Mouse (Mus musculus) monocyte, adult 5-6 weeks (primary cell): ENCODE measurements at regions not wholly inside any gene's neighbourhood (a gene's known extent, or its start where the extent isn't known, plus 50 kb on each side); places are given as distances from the start of the nearest gene placed in this dataset.

Experiments
- ATAC-seq: fragments of 153-309, 156-312 bp; replicated peaks from 2 replicates; pipeline ENCODE4 v1.8.0; 2017; ENCODE audit warnings: mild to moderate bottlenecking; ENCODE audit not compliant: low TSS enrichment, insufficient number of reproducible peaks, severe bottlenecking, poor library complexity, low FRiP score

GRCm38 (mm10) chr14:98858801-98859200 lies 135.3 kb downstream of the Rpl36a-ps1 start:
- no peak for ATAC-seq

- no peak for ATAC-seq
Measured at GRCm38 (mm10) chr14:98848500-98848899, 145.6 kb downstream of the Rpl36a-ps1 start.

- no peak for ATAC-seq
Measured at GRCm38 (mm10) chr14:98844221-98844620, 149.9 kb downstream of the Rpl36a-ps1 start.

GRCm38 (mm10) chr14:98834316-98834715 lies 159.8 kb downstream of the Rpl36a-ps1 start:
- no peak for ATAC-seq

GRCm38 (mm10) chr14:98833230-98833999 lies 160.7 kb downstream of the Rpl36a-ps1 start:
- no peak for ATAC-seq

- ATAC-seq, result no peak
Measured at GRCm38 (mm10) chr14:98832401-98832800, 161.7 kb downstream of the Rpl36a-ps1 start.

GRCm38 (mm10) chr14:98829958-98830633 lies 164.0 kb downstream of the Rpl36a-ps1 start:
- no peak for ATAC-seq

GRCm38 (mm10) chr14:98827490-98827889 lies 166.6 kb downstream of the Rpl36a-ps1 start:
- ATAC-seq, result no peak

GRCm38 (mm10) chr14:98813657-98814056 lies 180.5 kb downstream of the Rpl36a-ps1 start:
- no peak for ATAC-seq

GRCm38 (mm10) chr14:98810259-98811042 lies 183.7 kb downstream of the Rpl36a-ps1 start:
- ATAC-seq, result no peak

DNA sequence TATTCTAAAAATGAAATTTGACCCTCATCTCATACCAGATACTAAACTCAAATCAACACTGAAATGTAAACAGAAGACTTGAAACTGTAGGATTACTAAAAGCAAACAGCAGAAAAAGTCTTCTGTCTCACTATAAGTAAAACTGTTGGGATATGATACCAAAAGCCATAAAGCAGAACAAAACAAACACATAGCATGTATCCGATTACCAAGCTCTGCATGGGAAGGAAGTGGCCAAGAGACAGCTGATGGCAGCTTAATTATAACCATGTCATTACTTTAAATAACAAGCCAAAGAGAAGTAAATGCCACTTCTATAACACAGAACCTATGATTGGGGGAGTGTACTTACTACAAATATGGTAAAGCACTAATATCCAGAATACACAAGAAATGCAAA lies 186.0 kb downstream of the Rpl36a-ps1 start:
- no peak for ATAC-seq

DNA sequence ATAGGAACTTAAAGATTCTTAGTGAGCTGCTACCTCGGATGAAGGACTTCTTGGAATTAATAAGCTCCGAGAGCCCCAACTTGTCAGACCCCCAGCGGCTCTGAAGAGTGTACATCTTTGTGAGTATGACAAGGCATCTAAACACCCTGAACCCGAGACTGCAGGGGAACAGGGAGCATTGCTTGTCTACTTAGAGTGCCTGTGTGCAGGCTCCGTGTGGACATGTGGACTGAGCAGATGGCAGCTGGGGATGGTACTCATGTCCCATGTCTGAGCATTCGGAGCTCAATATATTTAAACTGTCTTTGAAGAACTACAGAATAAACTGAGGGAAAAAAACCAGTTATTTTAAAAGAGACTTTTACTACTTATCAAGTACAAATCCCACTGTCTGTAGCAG lies 189.1 kb downstream of the Rpl36a-ps1 start:
- no peak for ATAC-seq

DNA sequence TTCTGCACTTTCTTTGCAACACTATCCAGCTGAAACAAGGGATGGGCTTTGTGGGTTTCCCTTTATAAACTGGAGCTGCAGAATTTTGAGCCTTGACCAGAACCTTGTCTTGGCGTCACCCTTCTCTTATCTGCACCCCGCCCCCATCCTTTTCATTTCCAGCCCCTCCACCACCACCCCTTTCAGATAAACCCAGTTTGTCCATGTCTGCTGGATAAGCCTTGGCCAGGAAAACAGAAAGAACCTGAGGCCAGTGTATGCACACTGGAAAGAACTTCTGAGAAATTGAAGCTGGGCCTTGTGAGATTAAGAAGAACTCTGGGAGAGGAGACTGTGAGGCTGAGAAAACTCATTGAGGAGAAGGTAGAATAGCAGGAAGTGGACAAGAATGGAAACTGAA lies 192.8 kb downstream of the Rpl36a-ps1 start:
- ATAC-seq, result no peak

GRCm38 (mm10) chr14:98791970-98792369 lies 202.1 kb downstream of the Rpl36a-ps1 start:
- no peak for ATAC-seq

DNA sequence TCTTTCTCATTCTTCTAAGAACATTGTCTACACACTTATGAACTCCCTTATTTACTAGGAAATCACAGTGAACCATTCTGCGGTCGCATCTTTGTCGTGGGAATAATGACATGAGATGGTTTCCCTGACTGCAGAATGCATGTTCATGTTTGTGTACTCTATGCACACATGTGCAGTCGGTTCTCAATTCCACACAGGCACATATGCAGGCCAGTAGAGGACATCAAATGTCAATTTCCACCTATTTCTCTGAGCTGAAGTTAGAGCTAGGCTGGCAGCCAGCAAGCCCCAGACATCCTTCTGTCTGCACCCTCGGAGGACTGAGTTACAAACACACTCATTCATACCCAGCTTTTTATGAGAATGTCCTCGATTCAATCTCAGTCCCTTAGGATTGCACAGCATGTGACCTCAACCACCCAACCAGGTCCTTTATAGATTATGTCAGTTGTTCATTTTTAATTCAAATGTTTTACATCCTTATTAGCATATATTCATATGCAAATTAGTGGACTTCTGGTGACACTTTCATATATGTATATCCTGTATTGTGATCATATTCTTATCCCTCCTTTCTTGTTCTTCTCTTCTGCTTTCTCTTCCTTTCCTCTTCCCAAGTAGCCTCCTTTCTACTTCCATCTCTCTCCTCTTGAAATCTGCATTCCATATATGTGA lies 202.7 kb downstream of the Rpl36a-ps1 start:
- no peak for ATAC-seq

DNA sequence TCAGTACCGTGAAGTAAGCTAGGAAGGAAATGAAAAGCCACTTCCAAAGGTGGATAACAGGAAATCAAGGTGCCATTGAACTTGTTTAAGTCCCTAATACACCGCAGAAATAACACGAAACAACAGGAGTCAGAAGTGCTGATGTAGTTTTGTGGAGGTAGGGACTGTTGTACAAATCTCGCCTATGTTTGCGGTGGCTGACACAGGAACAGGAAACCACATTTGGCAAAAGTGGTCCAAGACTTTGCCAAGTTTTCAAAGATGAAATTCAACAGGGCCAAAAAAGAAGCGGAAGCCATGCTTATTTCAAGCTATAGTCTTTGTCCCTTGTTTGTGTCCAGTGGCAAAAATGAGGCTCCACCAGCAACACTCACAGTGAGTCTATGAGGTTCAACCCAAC lies 204.3 kb downstream of the Rpl36a-ps1 start:
- no peak for ATAC-seq

GRCm38 (mm10) chr14:98781711-98782110 lies 212.4 kb downstream of the Rpl36a-ps1 start:
- no peak for ATAC-seq

GRCm38 (mm10) chr14:98772080-98772479 lies 222.0 kb downstream of the Rpl36a-ps1 start:
- no peak for ATAC-seq

- no peak for ATAC-seq
Measured at GRCm38 (mm10) chr14:98768845-98769244, 225.3 kb downstream of the Rpl36a-ps1 start.
